Mouse (Mus musculus): ENCODE measurements around the gene Atl1. TPM values are rescaled to one million over a fixed set of nuclear protein-coding genes. Genes with fewer than 3 reads are reported as not detected.

Gene Atl1
- 7.7 and 7.8 TPM in 2 replicates for polyA plus RNA-seq (2014; fragmentation: Nextera tagmentation; extraction: Ambion mirVana)

DNA sequence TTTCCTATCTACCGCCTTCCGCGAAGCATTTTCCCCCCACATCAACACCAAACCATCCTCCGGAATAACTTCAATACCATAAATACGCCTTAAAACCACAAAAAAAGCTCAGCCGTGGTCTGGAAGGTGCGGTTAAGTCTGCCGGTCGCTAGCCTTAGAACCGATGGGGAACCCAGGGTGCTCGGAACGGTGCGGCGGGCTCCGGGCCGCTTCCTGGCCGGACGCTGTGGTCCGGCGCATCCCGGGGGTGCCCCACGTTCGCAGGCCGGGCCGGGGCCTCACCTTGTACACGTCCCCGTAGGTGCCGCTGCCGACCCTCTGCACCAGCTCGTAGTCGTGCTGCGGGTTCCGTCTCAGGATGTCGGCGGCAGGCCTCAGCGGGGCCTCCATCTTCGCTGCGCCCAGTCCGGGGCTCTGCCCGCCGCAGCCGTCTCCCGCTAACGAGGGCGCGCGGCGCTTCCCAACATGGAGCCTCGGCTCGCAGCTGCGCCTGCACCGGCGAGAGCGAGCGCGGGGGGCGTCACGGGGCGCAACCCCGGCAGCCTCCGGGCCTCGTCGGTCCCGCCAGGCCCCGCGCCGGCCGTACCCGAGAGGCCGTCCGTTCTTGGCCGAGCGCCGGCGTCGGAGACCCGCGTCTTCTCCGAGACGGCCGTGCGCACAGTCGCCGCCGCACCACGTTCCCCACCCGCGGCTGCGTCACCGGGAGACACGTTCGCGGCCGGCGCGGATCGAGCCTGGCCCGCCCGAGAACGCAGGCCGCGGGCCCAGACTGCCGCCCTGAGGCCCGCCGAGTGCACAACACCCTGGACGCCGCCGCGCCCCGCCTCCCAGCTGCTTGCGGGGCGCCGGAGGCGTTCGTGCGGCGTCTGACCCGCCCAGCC is at the start of gene Atl1, which contains the start of gene Map4k5:
Gene Atl1, plus strand, starts transcription at position 244 of the 881 bp plus-strand sequence.
Gene Map4k5, minus strand, starts transcription at position 830 of the 881 bp plus-strand sequence.
- Histone ChIP-seq H3K27ac (replicated peaks in 1 of 2; ENCODE audit: control insufficient read depth in 1 of 2, insufficient read depth in 1 of 2, low read depth in 2 of 2, low read length in 2 of 2) (peak within 1 kb of the TSS; percentile 89 to 91), H3K4me3 (ENCODE audit: control insufficient read depth in 1 of 2, insufficient read depth in 1 of 2, low read depth in 1 of 2, low read length in 2 of 2) (peak within 1 kb of the TSS; percentile 75 to 90), H3K9me3 (ENCODE audit: control insufficient read depth, low read length) (no peaks in the 10 kb centered on the region), H3K36me3 (ENCODE audit: control insufficient read depth, insufficient read depth, low read length) (0 out of 2 replicates have a peak, but pooled peaks cover 7% of the 10 kb centered on the region), H3K4me1 (ENCODE audit: control insufficient read depth in 2 of 2, insufficient read depth in 2 of 2, low read length in 2 of 2) (peaks cover 10 to 29% of the 10 kb centered on the region in 2 experiments), H3K27me3 (ENCODE audit: control insufficient read depth, insufficient read depth, low read length) (no peaks in the 10 kb centered on the region), H3K4me2 (ENCODE audit: low read length) (peak within 1 kb of the TSS; percentile 84), H3K9ac (ENCODE audit: low read length) (peak within 1 kb of the TSS; percentile 85)
- peak; percentile 88 for ATAC-seq (ENCODE audit: insufficient number of reproducible peaks, insufficient read depth, low FRiP score, low read depth)
- 0% methylated on average over 115 of the region's 118 CpGs for WGBS

DNA sequence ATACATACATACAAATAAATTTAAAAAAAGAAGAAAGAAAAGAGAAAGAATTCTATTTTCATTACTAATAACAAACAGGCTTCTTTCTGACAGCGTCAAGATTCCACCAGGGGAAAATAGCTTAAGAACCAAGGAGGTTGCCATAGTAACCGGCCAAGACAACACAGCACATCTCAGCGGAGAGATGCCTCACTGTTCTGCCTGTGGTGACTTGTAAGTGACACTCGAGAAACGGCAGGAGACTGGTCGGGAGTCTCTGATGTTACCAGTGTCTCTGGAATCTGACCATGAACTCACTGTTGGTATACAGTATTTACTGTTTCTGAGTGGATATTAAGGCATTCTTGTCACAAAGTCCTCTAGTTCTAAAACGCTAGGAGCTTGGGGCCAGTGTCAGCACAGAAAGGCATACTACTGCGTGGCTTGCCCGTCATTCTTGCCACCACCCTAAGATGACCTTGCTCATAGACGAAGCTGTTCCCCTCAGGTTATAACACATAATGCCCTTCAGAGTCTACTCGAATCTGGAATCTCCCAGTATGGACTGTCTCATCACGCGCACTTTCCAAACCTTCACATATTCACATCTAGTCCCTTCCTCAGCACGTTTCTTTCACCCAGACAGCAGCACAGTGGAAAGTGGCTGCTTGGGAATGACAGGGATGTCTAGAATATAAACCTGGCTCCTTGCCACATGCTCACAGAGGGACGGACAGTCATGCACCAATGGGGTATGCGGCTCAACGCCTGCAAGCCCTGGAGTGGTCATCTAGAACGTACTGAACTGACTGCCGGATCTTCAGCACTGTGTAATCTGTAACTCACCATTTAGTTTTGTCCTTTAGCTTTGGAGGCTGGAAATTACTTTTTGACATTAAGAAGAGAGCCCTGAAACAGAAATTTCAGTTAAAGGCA is 48.6 kb upstream of the Atl1 start:
- H3K27ac ChIP-seq (replicated peaks in 1 of 2; ENCODE audit: control insufficient read depth in 1 of 2, insufficient read depth in 1 of 2, low read depth in 2 of 2, low read length in 2 of 2): peak overlapping the region; percentile 35 to 51; a peak in 3 of 4 replicates
- peaks cover 88% of the 10 kb centered on the region for H3K36me3 ChIP-seq (ENCODE audit: control insufficient read depth, insufficient read depth, low read length)
- no peaks in the 10 kb centered on the region for H3K27me3 ChIP-seq (ENCODE audit: control insufficient read depth, insufficient read depth, low read length)
- H3K9me3 ChIP-seq (ENCODE audit: control insufficient read depth, low read length): no peaks in the 10 kb centered on the region
- ATAC-seq (ENCODE audit: insufficient number of reproducible peaks, insufficient read depth, low FRiP score, low read depth): peak; percentile 31; the same call in 1 of the 2 replicates
- H3K4me2 ChIP-seq (ENCODE audit: low read length): no peak overlapping the region
- no peak overlapping the region for H3K9ac ChIP-seq (ENCODE audit: low read length)
- 55% methylated on average over 19 of the region's 19 CpGs for WGBS
- no peak overlapping the region for H3K4me3 ChIP-seq (ENCODE audit: control insufficient read depth in 1 of 2, insufficient read depth in 1 of 2, low read depth in 1 of 2, low read length in 2 of 2)
- peaks cover 0 to 3% of the 10 kb centered on the region in 2 experiments; a peak in 1 of 4 replicates for H3K4me1 ChIP-seq (ENCODE audit: control insufficient read depth in 2 of 2, insufficient read depth in 2 of 2, low read length in 2 of 2)

DNA sequence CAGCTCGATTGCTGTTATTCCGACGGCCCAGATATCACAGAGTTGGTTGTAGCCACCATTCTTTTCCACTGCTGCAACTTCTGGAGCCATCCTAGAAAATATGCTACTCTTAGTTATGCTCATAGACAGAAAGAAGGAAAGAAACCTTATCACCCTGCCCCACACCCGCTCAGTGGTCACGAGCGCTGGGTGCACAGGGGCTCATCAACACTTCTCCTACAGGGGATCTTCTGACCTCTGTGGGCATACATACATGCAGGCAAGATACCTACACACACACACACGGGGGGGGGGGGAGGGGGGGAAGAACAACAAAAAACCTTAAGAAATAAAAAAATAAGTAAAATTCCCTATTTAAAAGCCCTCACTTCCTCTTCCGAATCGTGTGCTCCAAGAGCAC is 46.7 kb upstream of the Atl1 start:
- H3K4me2 ChIP-seq (ENCODE audit: low read length): no peak overlapping the region
- no peaks in the 10 kb centered on the region for H3K9me3 ChIP-seq (ENCODE audit: control insufficient read depth, low read length)
- peaks cover 84% of the 10 kb centered on the region for H3K36me3 ChIP-seq (ENCODE audit: control insufficient read depth, insufficient read depth, low read length)
- H3K27ac ChIP-seq (replicated peaks in 1 of 2; ENCODE audit: control insufficient read depth in 1 of 2, insufficient read depth in 1 of 2, low read depth in 2 of 2, low read length in 2 of 2): no peak overlapping the region
- H3K9ac ChIP-seq (ENCODE audit: low read length): no peak overlapping the region
- no peak overlapping the region for H3K4me3 ChIP-seq (ENCODE audit: control insufficient read depth in 1 of 2, insufficient read depth in 1 of 2, low read depth in 1 of 2, low read length in 2 of 2)
- peaks cover 0 to 3% of the 10 kb centered on the region in 2 experiments; a peak in 1 of 4 replicates for H3K4me1 ChIP-seq (ENCODE audit: control insufficient read depth in 2 of 2, insufficient read depth in 2 of 2, low read length in 2 of 2)
- ATAC-seq (ENCODE audit: insufficient number of reproducible peaks, insufficient read depth, low FRiP score, low read depth): no peak
- no peaks in the 10 kb centered on the region for H3K27me3 ChIP-seq (ENCODE audit: control insufficient read depth, insufficient read depth, low read length)
- 85% methylated on average over 9 of the region's 9 CpGs for WGBS

DNA sequence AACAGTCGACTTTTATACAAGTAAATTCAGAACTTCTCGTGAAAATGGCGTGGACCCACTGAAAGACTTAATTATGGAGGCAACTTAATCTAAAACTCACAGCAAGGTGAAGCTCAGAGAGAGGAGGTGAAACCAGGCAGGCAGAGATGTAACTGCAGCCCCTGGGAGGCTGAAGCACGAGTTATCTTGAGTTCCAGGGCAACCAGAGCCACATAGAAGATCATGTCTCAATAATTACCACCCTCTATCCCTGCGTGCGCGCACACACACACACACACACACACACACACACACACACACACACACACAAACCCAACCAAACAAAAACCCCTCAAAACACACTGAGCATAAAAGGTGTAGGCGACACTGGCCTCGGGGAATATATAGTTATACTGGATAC is 45.9 kb upstream of the Atl1 start:
- Histone ChIP-seq H3K27ac (replicated peaks in 1 of 2; ENCODE audit: control insufficient read depth in 1 of 2, insufficient read depth in 1 of 2, low read depth in 2 of 2, low read length in 2 of 2) (no peak overlapping the region), H3K4me2 (ENCODE audit: low read length) (no peak overlapping the region)
- ATAC-seq (ENCODE audit: insufficient number of reproducible peaks, insufficient read depth, low FRiP score, low read depth): no peak

DNA sequence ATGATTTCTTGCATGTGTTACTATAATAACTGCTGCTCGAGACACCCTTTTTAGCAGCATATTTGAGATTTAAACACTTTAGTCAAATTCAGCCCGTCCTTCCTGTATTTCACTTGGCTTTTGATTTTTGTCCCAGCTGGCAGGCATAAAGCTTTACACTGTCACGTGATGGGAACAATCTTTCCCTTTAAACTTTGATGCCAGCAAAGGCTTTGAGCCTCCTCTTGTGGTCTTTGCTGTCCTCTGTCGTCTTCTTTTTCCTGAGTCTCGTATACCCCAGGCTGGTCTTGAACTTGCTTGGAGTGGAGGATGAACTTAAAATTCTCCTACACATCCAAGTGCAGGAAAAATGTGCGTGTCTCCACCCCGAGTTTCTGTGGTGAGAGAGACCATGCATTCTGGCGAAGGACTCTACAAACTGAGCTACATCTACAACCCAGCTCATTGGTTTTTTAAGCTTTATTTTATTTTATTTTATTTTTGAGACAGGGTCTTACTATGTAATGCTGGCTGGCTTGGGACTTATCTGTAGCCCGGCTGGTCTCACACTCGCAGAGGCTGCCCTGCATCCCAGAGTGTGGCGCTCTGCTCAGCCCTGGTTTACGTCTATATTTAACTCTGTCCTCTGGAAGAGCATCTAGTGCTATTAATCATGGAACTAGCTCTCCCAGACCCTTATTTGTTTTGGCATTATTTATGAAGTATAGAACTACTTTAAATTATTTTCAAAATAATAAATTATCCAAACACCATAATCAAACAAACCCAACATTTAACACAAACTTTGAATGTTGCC is 44.1 kb upstream of the Atl1 start:
- Histone ChIP-seq H3K4me1 (ENCODE audit: control insufficient read depth in 2 of 2, insufficient read depth in 2 of 2, low read length in 2 of 2) (peaks cover 0 to 3% of the 10 kb centered on the region in 2 experiments; a peak in 1 of 4 replicates), H3K9me3 (ENCODE audit: control insufficient read depth, low read length) (no peaks in the 10 kb centered on the region), H3K4me2 (ENCODE audit: low read length) (no peak overlapping the region), H3K27ac (replicated peaks in 1 of 2; ENCODE audit: control insufficient read depth in 1 of 2, insufficient read depth in 1 of 2, low read depth in 2 of 2, low read length in 2 of 2) (no peak overlapping the region), H3K36me3 (ENCODE audit: control insufficient read depth, insufficient read depth, low read length) (peaks cover 82% of the 10 kb centered on the region), H3K4me3 (ENCODE audit: control insufficient read depth in 1 of 2, insufficient read depth in 1 of 2, low read depth in 1 of 2, low read length in 2 of 2) (no peak overlapping the region), H3K27me3 (ENCODE audit: control insufficient read depth, insufficient read depth, low read length) (no peaks in the 10 kb centered on the region), H3K9ac (ENCODE audit: low read length) (no peak overlapping the region)
- WGBS: 67% methylated on average over 12 of the region's 12 CpGs
- no peak for ATAC-seq (ENCODE audit: insufficient number of reproducible peaks, insufficient read depth, low FRiP score, low read depth)

More for the DNA sequence above, 45.9 kb upstream of the Atl1 start:
- Histone ChIP-seq H3K9ac (ENCODE audit: low read length) (no peak overlapping the region), H3K36me3 (ENCODE audit: control insufficient read depth, insufficient read depth, low read length) (peaks cover 83% of the 10 kb centered on the region), H3K9me3 (ENCODE audit: control insufficient read depth, low read length) (no peaks in the 10 kb centered on the region), H3K4me1 (ENCODE audit: control insufficient read depth in 2 of 2, insufficient read depth in 2 of 2, low read length in 2 of 2) (peaks cover 0 to 3% of the 10 kb centered on the region in 2 experiments; a peak in 1 of 4 replicates), H3K4me3 (ENCODE audit: control insufficient read depth in 1 of 2, insufficient read depth in 1 of 2, low read depth in 1 of 2, low read length in 2 of 2) (no peak overlapping the region), H3K27me3 (ENCODE audit: control insufficient read depth, insufficient read depth, low read length) (no peaks in the 10 kb centered on the region)
- 92% methylated on average over 9 of the region's 9 CpGs for WGBS

DNA sequence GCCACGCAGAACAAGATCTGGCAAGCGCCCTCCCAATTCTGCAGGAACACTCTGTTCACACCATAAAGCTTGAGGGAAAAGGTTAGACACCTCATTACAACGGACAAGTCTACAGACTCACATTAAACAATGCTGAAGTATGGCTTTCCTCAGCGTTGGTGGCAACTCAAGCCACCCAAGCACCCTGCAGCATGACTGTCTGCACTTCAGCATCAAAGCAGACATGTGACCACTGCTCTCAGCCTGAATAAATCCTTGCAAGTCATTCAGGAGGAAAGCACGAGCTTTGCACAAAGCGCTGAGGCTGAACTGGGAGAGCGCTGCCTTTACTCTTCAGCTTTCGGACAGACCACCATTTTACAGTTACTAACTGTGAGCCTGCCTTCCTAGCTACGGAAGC is 40.1 kb upstream of the Atl1 start:
- Histone ChIP-seq H3K4me1 (ENCODE audit: control insufficient read depth in 2 of 2, insufficient read depth in 2 of 2, low read length in 2 of 2) (no peaks in the 10 kb centered on the region; a peak in 1 of 4 replicates), H3K27ac (replicated peaks in 1 of 2; ENCODE audit: control insufficient read depth in 1 of 2, insufficient read depth in 1 of 2, low read depth in 2 of 2, low read length in 2 of 2) (no peak overlapping the region), H3K36me3 (ENCODE audit: control insufficient read depth, insufficient read depth, low read length) (peaks cover 64% of the 10 kb centered on the region), H3K27me3 (ENCODE audit: control insufficient read depth, insufficient read depth, low read length) (no peaks in the 10 kb centered on the region), H3K4me3 (ENCODE audit: control insufficient read depth in 1 of 2, insufficient read depth in 1 of 2, low read depth in 1 of 2, low read length in 2 of 2) (no peak overlapping the region), H3K9me3 (ENCODE audit: control insufficient read depth, low read length) (no peaks in the 10 kb centered on the region), H3K4me2 (ENCODE audit: low read length) (no peak overlapping the region), H3K9ac (ENCODE audit: low read length) (no peak overlapping the region)
- ATAC-seq (ENCODE audit: insufficient number of reproducible peaks, insufficient read depth, low FRiP score, low read depth): no peak
- WGBS: 82% methylated on average over 9 of the region's 9 CpGs
